Mouse (Mus musculus): ENCODE measurements at regions not wholly inside any gene's neighbourhood (a gene's known extent, or its start where the extent isn't known, plus 50 kb on each side); places are given as distances from the start of the nearest gene placed in this dataset.

DNA sequence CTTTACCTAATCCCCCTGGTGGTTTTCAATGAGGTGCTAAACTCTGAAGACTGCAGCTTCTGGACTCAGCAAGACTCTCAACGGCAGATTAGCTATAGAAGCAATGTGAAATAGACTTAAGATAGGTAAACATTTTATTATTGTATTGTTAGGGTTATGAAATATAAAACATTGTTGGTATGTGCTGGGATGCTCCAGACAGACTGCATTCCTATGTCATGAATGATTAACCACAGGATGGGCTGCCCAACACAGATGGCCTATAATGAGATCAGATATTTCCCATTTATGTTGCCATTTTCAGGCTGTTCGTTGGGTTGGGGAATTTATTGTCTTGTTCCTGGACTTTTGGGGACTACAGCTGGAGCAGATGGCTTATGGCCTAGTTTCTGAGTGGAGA, 1711.3 kb upstream of the Cdh20 start:
- DNase-seq (ENCODE audit: low read depth): no peak
- TF ChIP-seq POLR2A (IDR thresholded peaks at IDR 0.05; ENCODE audit: borderline replicate concordance, extremely low read depth, insufficient read depth, insufficient read length, poor library complexity, severe bottlenecking): no peak

GRCm38 (mm10) chr1:103071045-103071444, 1697.3 kb upstream of the Cdh20 start:
- no peak for TF ChIP-seq CTCF (IDR thresholded peaks at IDR 0.05; ENCODE audit: borderline replicate concordance, extremely low read depth, insufficient read depth, insufficient read length)
- TF ChIP-seq POLR2A (IDR thresholded peaks at IDR 0.05; ENCODE audit: borderline replicate concordance, extremely low read depth, insufficient read depth, insufficient read length, poor library complexity, severe bottlenecking): no peak
- DNase-seq (ENCODE audit: low read depth): no peak

DNA sequence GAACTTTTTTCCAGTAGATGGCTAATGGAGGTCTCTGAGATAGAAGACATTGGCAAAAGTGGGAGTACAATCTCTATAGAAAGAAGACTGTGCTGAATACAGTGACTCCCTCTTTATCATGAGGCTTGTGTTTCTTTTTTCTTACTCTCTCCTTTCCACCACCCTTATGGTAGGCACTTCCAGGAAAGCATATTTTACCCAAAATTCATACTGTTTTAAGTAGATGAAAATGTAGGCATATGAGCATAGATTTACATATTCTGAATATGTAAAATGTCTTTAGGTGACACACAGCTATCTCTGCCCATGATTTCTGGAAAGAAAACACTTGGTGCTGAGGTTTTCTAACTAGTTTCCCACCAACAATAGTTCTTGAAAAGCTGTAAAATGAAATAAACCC, 1691.7 kb upstream of the Cdh20 start:
- no peak for DNase-seq (ENCODE audit: low read depth)
- TF ChIP-seq POLR2A (IDR thresholded peaks at IDR 0.05; ENCODE audit: borderline replicate concordance, extremely low read depth, insufficient read depth, insufficient read length, poor library complexity, severe bottlenecking) (no peak), CTCF (IDR thresholded peaks at IDR 0.05; ENCODE audit: borderline replicate concordance, extremely low read depth, insufficient read depth, insufficient read length) (no peak)

- DNase-seq (ENCODE audit: low read depth): peak; percentile 55
- TF ChIP-seq POLR2A (IDR thresholded peaks at IDR 0.05; ENCODE audit: borderline replicate concordance, extremely low read depth, insufficient read depth, insufficient read length, poor library complexity, severe bottlenecking) (no peak), CTCF (IDR thresholded peaks at IDR 0.05; ENCODE audit: borderline replicate concordance, extremely low read depth, insufficient read depth, insufficient read length) (no peak)
Observed at GRCm38 (mm10) chr1:103093908-103094648, 1674.3 kb upstream of the Cdh20 start.
